Mouse (Mus musculus) neural tube, embryonic 14.5 days (tissue): Measurements from ENCODE around the gene Dpp8. TPM values are rescaled to one million over a fixed set of nuclear protein-coding genes. Genes with fewer than 3 reads are reported as not detected.

Experiments used
- ATAC-seq: fragments of 200-750 bp; cut with Nextera tagmentation; 2 replicates; pipeline ENCODE4 v1.8.0; 2017; ENCODE audit warnings: low read depth, mild to moderate bottlenecking, moderate TSS enrichment, moderate library complexity
- H3K27ac ChIP-seq: fragments of 300-500 bp; sonication (generic); 2 replicates; pipeline ENCODE4 v1.5.1; 2014; ENCODE audit warnings: low read depth, mild to moderate bottlenecking, control low read depth, low read length, moderate library complexity, mixed read lengths
- H3K27me3 ChIP-seq: fragments of 300-500 bp; sonication (generic); 2 replicates; pipeline ENCODE4 v1.6.1; 2014; ENCODE audit warnings: low read length; ENCODE audit not compliant: control insufficient read depth, insufficient read depth
- H3K36me3 ChIP-seq: fragments of 300-500 bp; sonication (generic); 2 replicates; pipeline ENCODE4 v1.6.1; 2014; ENCODE audit warnings: low read length, mixed read lengths; ENCODE audit not compliant: control insufficient read depth, insufficient read depth
- H3K4me1 ChIP-seq: fragments of 300-500 bp; sonication (generic); 2 replicates; pipeline ENCODE4 v1.6.1; 2014; ENCODE audit warnings: low read length; ENCODE audit not compliant: control insufficient read depth, insufficient read depth
- H3K4me2 ChIP-seq: fragments of 300-500 bp; sonication (generic); 2 replicates; pipeline ENCODE4 v1.6.1; 2014; ENCODE audit warnings: mild to moderate bottlenecking, low read depth, low read length, control low read depth
- H3K4me3 ChIP-seq: fragments of 300-500 bp; sonication (generic); 2 replicates; pipeline ENCODE4 v1.5.1; 2014; ENCODE audit warnings: low read depth, low read length, control low read depth, mixed read lengths
- H3K9ac ChIP-seq: fragments of 300-500 bp; sonication (generic); replicated peaks from 2 replicates; pipeline ENCODE4 v1.6.1; 2014; ENCODE audit warnings: low read depth, mild to moderate bottlenecking, control low read depth, low read length, mixed read lengths
- H3K9me3 ChIP-seq: fragments of 300-500 bp; sonication (generic); 2 replicates; pipeline ENCODE4 v1.6.1; 2016; ENCODE audit warnings: low read length; ENCODE audit not compliant: control insufficient read depth
- WGBS: fragments of 180-500 bp; shearing (Covaris S2); extraction: QIAGEN DNeasy Blood & Tissue Kit; methylation state at CpG from one replicate; pipeline ENCODE4 v1.1.7; 2014; 5-methylcytosine and 5-hydroxymethylcytosine counted together
- polyA plus RNA-seq: library from polyadenylated mRNA; unstranded; fragments of >200 nt; fragmentation: Nextera tagmentation; extraction: Ambion mirVana; gene quantifications from 2 replicates; pipeline ENCODE4 v1.2.1, GENCODE M21; 2014

Dpp8 gene
- polyA plus RNA-seq, 1 experiment from 2014 or later, result 32.3 TPM

- Histone ChIP-seq H3K27me3 (no peaks in the 10 kb centered on the region), H3K4me3 (no peak overlapping the region), H3K4me2 (peak overlapping the region; percentile 39), H3K9me3 (no peaks in the 10 kb centered on the region), H3K36me3 (no peaks in the 10 kb centered on the region), H3K27ac (peak overlapping the region; percentile 53), H3K9ac (peak overlapping the region; percentile 17; the same call in 1 of the 2 replicates), H3K4me1 (peaks cover 8% of the 10 kb centered on the region; the same call in 1 of the 2 replicates)
- WGBS, result 11% methylated on average over 24 of the region's 24 CpGs
- peak; percentile 79; the same call in 1 of the 2 replicates for ATAC-seq
Measured at GRCm38 (mm10) chr9:65109132-65110072, 77.2 kb downstream of the Dpp8 start.

DNA sequence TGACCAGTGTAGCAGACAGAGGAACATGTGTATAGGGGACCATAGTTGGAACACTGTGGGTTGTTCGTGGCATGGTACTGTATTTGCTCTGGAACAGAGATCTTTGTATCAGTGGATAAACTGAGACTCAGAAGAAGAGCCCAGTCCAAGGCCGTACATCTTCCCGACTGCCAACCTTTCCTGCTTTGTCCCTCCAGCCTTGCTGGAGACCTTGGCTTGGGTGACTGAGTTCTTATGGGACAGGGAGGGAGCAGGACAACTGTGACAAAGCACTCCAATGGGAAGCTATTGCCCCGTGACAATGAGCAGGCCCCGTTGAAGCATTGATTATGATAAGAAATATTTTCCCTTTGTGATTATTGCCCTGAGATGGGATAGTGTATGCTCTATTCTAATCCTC is 79.5 kb downstream of the Dpp8 start:
- Histone ChIP-seq H3K4me3 (no peak overlapping the region), H3K27ac (no peak overlapping the region), H3K4me1 (peaks cover 8% of the 10 kb centered on the region; the same call in 1 of the 2 replicates), H3K27me3 (no peaks in the 10 kb centered on the region), H3K36me3 (no peaks in the 10 kb centered on the region; the same call in 1 of the 2 replicates), H3K4me2 (no peak overlapping the region), H3K9ac (no peak overlapping the region), H3K9me3 (no peaks in the 10 kb centered on the region)
- ATAC-seq, result no peak
- WGBS, result 87% methylated on average over 5 of the region's 5 CpGs

DNA sequence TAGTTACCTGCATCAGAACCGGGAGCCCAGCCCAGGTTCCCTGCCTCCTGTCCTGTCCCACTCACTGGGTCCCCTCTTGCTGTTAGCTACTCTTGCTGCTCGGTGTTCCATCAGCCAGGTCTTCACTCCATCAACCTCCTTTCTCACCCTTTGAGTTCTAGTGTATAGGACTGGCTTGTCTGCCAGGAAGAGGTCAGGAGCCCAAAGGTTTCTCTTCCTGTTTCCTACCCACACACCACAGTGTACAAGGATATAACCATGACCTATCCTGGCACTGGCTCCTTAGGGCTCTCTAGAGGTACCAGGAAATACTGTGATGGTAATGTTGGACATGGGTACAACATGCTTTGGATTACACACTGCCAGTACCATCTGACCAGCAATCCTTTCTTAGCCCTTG is 81.5 kb downstream of the Dpp8 start:
- Histone ChIP-seq H3K27ac (no peak overlapping the region), H3K4me1 (peaks cover 5% of the 10 kb centered on the region; the same call in 1 of the 2 replicates), H3K36me3 (no peaks in the 10 kb centered on the region; the same call in 1 of the 2 replicates), H3K9ac (no peak overlapping the region), H3K4me3 (no peak overlapping the region), H3K4me2 (no peak overlapping the region), H3K27me3 (no peaks in the 10 kb centered on the region), H3K9me3 (no peaks in the 10 kb centered on the region)
- ATAC-seq, result no peak
- 96% methylated on average over 2 of the region's 2 CpGs for WGBS

DNA sequence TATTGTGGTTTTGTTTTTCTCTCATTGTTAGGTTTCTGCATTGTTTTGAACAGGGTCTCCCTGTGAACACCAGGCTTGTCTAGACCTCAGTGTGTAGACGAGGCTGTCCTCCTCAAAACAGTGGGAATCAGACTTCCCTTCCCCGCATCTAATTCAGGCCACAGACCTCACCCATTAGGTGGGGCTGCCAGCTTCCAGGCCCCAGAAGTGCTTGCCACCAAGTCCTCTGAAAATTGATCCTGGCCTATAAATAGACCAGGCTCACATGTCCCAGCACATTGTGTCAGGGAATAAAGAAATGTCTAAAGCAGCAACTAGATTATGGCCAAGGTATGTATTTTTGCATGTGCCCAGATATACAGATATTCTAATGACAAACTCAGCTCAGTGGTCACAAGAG is 83.7 kb downstream of the Dpp8 start:
- no peak overlapping the region for H3K4me2 ChIP-seq
- no peak for ATAC-seq
- 65% methylated on average over 2 of the region's 2 CpGs for WGBS

GRCm38 (mm10) chr9:65117516-65117915 is 85.3 kb downstream of the Dpp8 start:
- 68% methylated on average over 2 of the region's 2 CpGs for WGBS
- ATAC-seq, result no peak
- H3K27ac ChIP-seq, result no peak overlapping the region

More for the DNA sequence above, 83.7 kb downstream of the Dpp8 start:
- H3K4me1 ChIP-seq, result no peaks in the 10 kb centered on the region
- H3K36me3 ChIP-seq, result no peaks in the 10 kb centered on the region; the same call in 1 of the 2 replicates
- H3K9ac ChIP-seq, result no peak overlapping the region
- no peaks in the 10 kb centered on the region for H3K27me3 ChIP-seq
- no peak overlapping the region for H3K4me3 ChIP-seq
- H3K27ac ChIP-seq, result no peak overlapping the region
- H3K9me3 ChIP-seq, result no peaks in the 10 kb centered on the region

GRCm38 (mm10) chr9:65120935-65121334 is 88.7 kb downstream of the Dpp8 start:
- Histone ChIP-seq H3K36me3 (no peaks in the 10 kb centered on the region), H3K9ac (no peak overlapping the region), H3K27me3 (no peaks in the 10 kb centered on the region), H3K4me3 (no peak overlapping the region), H3K27ac (no peak overlapping the region), H3K4me1 (peaks cover 6% of the 10 kb centered on the region; the same call in 1 of the 2 replicates), H3K4me2 (no peak overlapping the region), H3K9me3 (no peaks in the 10 kb centered on the region)
- ATAC-seq, result peak; percentile 53; the same call in 1 of the 2 replicates
- 8% methylated on average over 3 of the region's 3 CpGs for WGBS

More at GRCm38 (mm10) chr9:65117516-65117915, 85.3 kb downstream of the Dpp8 start:
- Histone ChIP-seq H3K27me3 (no peaks in the 10 kb centered on the region), H3K9me3 (no peaks in the 10 kb centered on the region), H3K36me3 (no peaks in the 10 kb centered on the region; the same call in 1 of the 2 replicates), H3K4me1 (no peaks in the 10 kb centered on the region), H3K9ac (no peak overlapping the region), H3K4me3 (no peak overlapping the region), H3K4me2 (no peak overlapping the region)

GRCm38 (mm10) chr9:65122545-65122944 is 90.3 kb downstream of the Dpp8 start:
- WGBS, result 20% methylated on average over 18 of the region's 18 CpGs
- H3K9me3 ChIP-seq, result no peaks in the 10 kb centered on the region
- no peaks in the 10 kb centered on the region for H3K36me3 ChIP-seq
- no peak overlapping the region for H3K4me3 ChIP-seq
- H3K9ac ChIP-seq, result no peak overlapping the region
- H3K4me2 ChIP-seq, result no peak overlapping the region
- ATAC-seq, result no peak
- peaks cover 6% of the 10 kb centered on the region; the same call in 1 of the 2 replicates for H3K4me1 ChIP-seq
- no peaks in the 10 kb centered on the region for H3K27me3 ChIP-seq
- H3K27ac ChIP-seq, result no peak overlapping the region

DNA sequence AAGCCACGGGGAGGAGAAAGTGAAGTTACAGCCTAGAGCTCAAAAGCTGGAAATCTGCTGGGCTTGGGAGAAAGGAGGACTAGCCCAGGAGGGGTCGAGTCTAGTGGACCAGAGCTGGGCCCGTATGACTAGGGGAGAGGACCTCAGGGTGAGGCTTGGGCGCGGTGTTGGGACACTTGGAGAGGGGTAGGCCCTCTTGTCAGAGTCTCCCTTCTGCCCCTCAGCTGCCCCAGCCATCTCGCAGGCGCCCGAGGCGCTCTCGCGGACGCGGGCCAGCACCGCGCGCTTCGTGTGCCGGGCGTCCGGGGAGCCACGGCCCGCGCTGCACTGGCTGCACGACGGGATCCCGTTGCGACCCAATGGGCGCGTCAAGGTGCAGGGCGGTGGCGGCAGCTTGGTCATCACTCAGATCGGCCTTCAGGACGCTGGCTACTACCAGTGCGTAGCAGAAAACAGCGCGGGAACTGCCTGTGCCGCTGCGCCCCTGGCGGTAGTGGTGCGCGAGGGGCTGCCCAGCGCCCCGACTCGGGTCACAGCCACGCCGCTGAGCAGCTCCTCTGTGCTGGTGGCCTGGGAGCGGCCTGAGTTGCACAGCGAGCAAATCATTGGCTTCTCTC is 91.4 kb downstream of the Dpp8 start:
- Histone ChIP-seq H3K4me3 (peak overlapping the region; percentile 29), H3K9ac (peak overlapping the region; percentile 52; the same call in 1 of the 2 replicates), H3K9me3 (no peaks in the 10 kb centered on the region)

More for the DNA sequence above, 91.4 kb downstream of the Dpp8 start:
- no peaks in the 10 kb centered on the region for H3K27me3 ChIP-seq
- H3K36me3 ChIP-seq, result no peaks in the 10 kb centered on the region
- 4% methylated on average over 46 of the region's 48 CpGs for WGBS
- peak; percentile 74 for ATAC-seq
- peak overlapping the region; percentile 73 for H3K4me2 ChIP-seq
- H3K27ac ChIP-seq, result no peak overlapping the region
- peaks cover 6% of the 10 kb centered on the region; the same call in 1 of the 2 replicates for H3K4me1 ChIP-seq
